Mouse (Mus musculus) forebrain, embryonic 15.5 days (tissue): ENCODE data around the gene Gm20521. TPM values are rescaled to one million over a fixed set of nuclear protein-coding genes. Genes with fewer than 3 reads are reported as not detected.

ENCODE experiments used
- ATAC-seq: fragments of 200-750 bp; cut with Nextera tagmentation; replicated peaks from 2 replicates; pipeline ENCODE4 v1.8.0; 2017; ENCODE audit warnings: mild to moderate bottlenecking, moderate TSS enrichment, moderate library complexity
- H3K27ac ChIP-seq: fragments of 300-500 bp; sonication (generic); replicated peaks from 2 replicates; pipeline ENCODE4 v1.5.1; 2015; ENCODE audit warnings: mild to moderate bottlenecking, inconsistent platforms
- H3K27me3 ChIP-seq: fragments of 300-500 bp; sonication (generic); 2 replicates; pipeline ENCODE4 v1.6.1; 2015; ENCODE audit warnings: inconsistent platforms
- H3K36me3 ChIP-seq: fragments of 300-500 bp; sonication (generic); 2 replicates; pipeline ENCODE4 v1.6.1; 2015; ENCODE audit warnings: mild to moderate bottlenecking, inconsistent platforms
- H3K4me1 ChIP-seq: fragments of 300-500 bp; sonication (generic); 2 replicates; pipeline ENCODE4 v1.6.1; 2015; ENCODE audit warnings: inconsistent platforms
- H3K4me2 ChIP-seq: fragments of 300-500 bp; sonication (generic); replicated peaks from 2 replicates; pipeline ENCODE4 v1.6.1; 2015; ENCODE audit warnings: mild to moderate bottlenecking, inconsistent platforms
- H3K4me3 ChIP-seq: fragments of 300-500 bp; sonication (generic); 2 replicates; pipeline ENCODE4 v1.5.1; 2015; ENCODE audit warnings: mild to moderate bottlenecking, inconsistent platforms
- H3K9ac ChIP-seq: fragments of 300-500 bp; sonication (generic); replicated peaks from 2 replicates; pipeline ENCODE4 v1.6.1; 2015; ENCODE audit warnings: mild to moderate bottlenecking, inconsistent platforms
- H3K9me3 ChIP-seq: fragments of 300-500 bp; sonication (generic); 2 replicates; pipeline ENCODE4 v1.6.1; 2016; ENCODE audit warnings: inconsistent platforms
- WGBS: fragments of 180-500 bp; shearing (Covaris S2); methylation state at CpG from one replicate; pipeline ENCODE4 v1.1.7; 2015; ENCODE audit warnings: mixed read lengths; 5-methylcytosine and 5-hydroxymethylcytosine counted together
- polyA plus RNA-seq: library from polyadenylated mRNA; unstranded; fragments of >200 nt; fragmentation: Nextera tagmentation; extraction: Ambion mirVana; gene quantifications from 2 replicates; pipeline ENCODE4 v1.2.1, GENCODE M21; 2015

Gene Gm20521
- polyA plus RNA-seq, 1 experiment from 2014 or later: 0.14 TPM

DNA sequence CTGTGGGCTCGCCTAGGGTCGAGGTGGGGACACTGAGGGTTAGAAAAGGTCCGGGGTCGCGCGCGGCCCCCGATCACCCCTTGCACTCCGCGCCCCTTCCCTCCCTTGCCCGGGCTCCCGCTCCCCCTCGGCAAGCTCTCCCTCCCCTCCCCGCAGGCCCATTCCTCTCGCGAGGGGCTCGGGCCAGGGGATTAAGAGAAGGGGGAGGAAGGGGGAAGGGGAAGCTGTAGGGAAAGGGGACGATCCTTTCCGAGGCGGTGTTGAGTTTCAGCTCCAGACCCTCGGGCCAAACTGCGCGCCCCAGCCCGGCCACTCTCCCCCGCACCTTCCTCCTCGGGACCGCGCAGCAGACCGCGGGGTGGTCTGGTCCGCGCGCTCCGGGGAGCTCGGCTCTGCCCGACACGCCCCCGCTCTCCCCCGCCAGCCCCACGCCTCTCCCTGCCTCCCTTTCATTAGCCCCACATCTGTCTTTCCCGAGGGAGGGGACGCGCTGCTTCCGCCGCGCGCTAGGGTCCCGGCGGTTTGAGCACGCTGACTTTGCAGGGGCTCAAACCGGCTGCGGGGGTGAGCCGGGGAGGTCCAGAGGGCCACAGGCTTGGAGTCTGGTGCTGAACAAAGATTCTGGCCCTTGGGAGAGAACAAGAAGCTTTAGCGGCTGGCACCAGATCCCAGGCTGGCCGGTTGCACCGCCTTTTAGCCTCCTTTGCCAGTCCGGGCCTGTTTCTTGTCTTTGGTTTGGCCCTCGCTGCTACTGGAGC, 43.3 kb downstream of the Gm20521 start:
- Histone ChIP-seq H3K36me3 (0 out of 2 replicates have a peak, but pooled peaks cover 3% of the 10 kb centered on the region), H3K4me1 (peaks cover 37% of the 10 kb centered on the region), H3K9me3 (peaks cover 2% of the 10 kb centered on the region; the same call in 1 of the 2 replicates), H3K27ac (peak overlapping the region; percentile 96), H3K27me3 (no peaks in the 10 kb centered on the region), H3K4me2 (peak overlapping the region; percentile 90), H3K9ac (peak overlapping the region; percentile 78), H3K4me3 (peak overlapping the region; percentile 51)
- peak; percentile 66 for ATAC-seq
- WGBS: under 1% methylated on average over 53 of the region's 58 CpGs

DNA sequence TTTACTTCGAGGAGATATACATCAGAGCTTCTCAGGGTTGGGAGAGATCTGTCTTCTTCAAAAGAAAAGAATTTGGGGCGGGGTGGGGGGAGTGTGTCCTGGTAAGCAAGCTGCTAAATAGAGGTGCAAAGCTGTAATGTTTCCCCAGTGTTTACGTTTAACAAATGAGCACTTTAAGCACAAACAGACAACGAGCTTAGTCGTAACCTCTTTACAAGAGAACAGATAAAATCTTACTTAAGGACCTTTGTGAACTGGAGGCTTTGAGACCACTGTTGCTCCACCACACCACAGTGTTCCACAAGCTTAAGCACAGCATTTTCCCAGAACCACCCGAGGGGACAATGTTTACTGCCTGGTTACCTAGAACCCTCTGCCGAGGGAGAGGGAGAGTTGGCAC, 44.1 kb downstream of the Gm20521 start:
- ATAC-seq: no peak
- no peaks in the 10 kb centered on the region for H3K9me3 ChIP-seq
- H3K36me3 ChIP-seq: no peaks in the 10 kb centered on the region
- H3K4me2 ChIP-seq: peak overlapping the region; percentile 90
- peaks cover 37% of the 10 kb centered on the region for H3K4me1 ChIP-seq
- H3K27me3 ChIP-seq: no peaks in the 10 kb centered on the region
- 19% methylated on average over 7 of the region's 7 CpGs for WGBS
- H3K27ac ChIP-seq: peak overlapping the region; percentile 96
- H3K9ac ChIP-seq: peak overlapping the region; percentile 78
- peak overlapping the region; percentile 51 for H3K4me3 ChIP-seq

DNA sequence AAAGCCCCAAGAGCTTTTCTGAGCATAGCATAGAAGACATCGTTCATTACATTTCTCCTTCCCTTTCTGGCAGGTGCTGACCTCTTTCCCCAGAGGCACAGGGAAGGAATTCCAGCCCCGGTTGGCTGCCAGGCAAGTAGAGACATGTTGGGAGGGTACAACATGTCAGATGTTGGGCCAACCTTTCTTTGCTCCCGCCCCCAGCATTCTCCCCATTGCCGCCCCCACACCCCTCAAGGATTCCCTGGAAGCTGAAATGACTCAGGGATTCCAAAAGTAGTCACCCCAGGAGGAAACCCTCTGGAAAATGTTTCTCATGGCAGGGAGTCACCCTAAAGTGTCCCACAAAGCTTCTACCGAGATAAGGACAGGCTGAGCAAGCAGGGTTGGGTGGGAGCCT, 46.6 kb downstream of the Gm20521 start:
- Histone ChIP-seq H3K4me3 (no peak overlapping the region), H3K27me3 (no peaks in the 10 kb centered on the region), H3K27ac (no peak overlapping the region), H3K4me2 (no peak overlapping the region), H3K4me1 (peaks cover 27% of the 10 kb centered on the region), H3K9ac (no peak overlapping the region), H3K36me3 (no peaks in the 10 kb centered on the region), H3K9me3 (no peaks in the 10 kb centered on the region)
- ATAC-seq: no peak
- 85% methylated on average over 5 of the region's 5 CpGs for WGBS

DNA sequence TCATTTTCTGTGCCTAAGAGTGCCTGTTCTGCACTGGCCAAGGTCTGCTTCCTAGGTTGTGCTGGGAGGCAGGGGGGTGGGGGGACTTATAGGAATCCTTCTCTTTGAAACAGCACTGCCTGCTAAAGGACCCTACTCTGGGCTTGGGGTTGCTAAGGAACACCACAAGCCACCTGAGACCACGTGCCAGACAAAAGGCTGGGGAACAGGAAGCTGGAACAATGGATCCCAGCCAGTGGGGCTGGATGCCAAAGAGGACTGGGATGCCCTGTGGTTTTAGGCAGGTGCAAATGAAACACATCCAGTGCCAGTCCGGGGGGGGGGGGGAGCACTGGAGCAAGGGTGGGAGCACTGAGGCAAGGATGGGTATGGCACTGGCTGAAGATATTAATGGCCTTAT, 47.2 kb downstream of the Gm20521 start:
- Histone ChIP-seq H3K4me2 (no peak overlapping the region), H3K4me3 (no peak overlapping the region), H3K36me3 (no peaks in the 10 kb centered on the region), H3K9me3 (no peaks in the 10 kb centered on the region), H3K4me1 (peaks cover 23% of the 10 kb centered on the region), H3K27me3 (no peaks in the 10 kb centered on the region), H3K27ac (no peak overlapping the region), H3K9ac (no peak overlapping the region)
- 10% methylated on average over 2 of the region's 2 CpGs for WGBS
- no peak for ATAC-seq

DNA sequence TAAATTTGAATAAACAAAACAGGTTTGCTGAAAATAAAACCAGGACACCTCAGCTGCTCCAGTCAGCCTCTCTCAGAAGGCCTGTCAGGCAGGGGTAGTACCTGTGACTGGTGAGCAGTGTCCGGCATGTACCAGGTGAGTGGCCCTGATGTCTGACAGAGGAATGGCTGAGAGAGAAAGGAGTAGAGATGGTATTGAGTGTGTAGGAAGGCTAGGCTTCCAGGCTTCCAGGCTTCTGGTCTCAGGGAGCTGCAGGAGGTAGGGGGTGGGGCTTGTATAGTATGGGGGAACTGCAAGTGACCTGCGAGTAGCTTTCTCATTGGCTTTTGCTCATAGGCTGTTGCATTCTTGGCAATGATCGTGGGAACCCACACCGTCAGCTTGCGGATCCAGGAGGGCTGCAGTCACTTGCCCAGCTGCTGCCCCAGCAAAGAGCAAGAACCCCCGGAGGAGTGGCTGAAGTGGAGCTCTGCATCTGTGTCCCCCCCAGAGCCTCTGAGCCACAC, 49.5 kb downstream of the Gm20521 start, which contains the start of gene Il25:
Gene Il25, plus strand, starts transcription at position 51 of the 506 bp plus-strand sequence.
- 35% methylated on average over 6 of the region's 6 CpGs for WGBS
- no peak within 1 kb of the TSS for H3K27ac ChIP-seq
- H3K4me1 ChIP-seq: peaks cover 15% of the 10 kb centered on the region
- H3K9ac ChIP-seq: no peak within 1 kb of the TSS
- H3K27me3 ChIP-seq: no peaks in the 10 kb centered on the region
- H3K36me3 ChIP-seq: no peaks in the 10 kb centered on the region
- no peak for ATAC-seq
- H3K4me3 ChIP-seq: no peak within 1 kb of the TSS
- H3K9me3 ChIP-seq: no peaks in the 10 kb centered on the region
- H3K4me2 ChIP-seq: no peak within 1 kb of the TSS

DNA sequence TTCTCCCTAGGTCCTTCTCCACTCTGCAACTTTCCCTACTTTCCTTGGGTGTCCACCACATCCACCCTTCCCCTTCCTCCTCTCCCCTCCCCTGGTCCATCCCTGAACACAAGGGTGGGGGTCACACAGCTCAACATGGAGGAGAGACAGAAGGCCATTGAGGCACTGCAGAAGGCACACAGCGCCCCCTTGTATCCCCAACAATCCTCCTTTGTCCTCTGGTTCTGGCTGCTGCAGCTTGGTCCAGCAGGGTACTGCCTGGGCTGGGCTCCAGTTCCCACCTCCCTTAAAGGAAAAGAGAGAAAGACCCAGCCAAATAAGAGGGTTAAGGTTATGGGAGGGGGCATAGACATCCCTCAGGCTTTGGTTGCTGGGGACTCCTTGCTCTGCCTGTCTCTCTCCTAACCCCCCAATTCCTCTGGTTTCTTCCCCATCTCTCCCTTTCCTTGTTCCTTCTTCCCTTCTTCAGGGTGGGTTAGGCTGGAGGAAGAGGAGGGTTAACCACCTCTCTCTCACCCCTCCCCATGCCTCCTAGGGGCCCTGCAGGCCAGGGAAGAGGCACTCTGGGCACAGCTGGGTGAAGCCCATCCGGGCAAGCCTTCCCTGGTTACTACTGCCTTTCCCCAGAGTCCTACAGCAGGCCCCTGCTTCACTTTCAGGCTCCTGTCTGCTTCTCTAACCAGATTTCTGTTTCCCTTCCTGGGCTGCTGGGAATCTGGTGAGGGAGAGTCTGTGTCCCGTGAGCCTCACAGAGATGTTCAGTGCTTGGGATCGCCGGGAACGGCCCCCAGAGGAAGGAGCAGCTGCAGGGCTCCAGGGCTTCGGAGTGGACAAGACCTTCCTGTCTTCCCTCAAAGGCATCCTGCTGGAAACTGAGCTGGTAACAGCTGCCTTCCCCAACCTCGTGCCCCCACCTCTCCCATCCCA, 52.9 kb downstream of the Gm20521 start, which contains the start of gene Cmtm5:
Gene Cmtm5, plus strand, starts transcription at position 358 of the 927 bp plus-strand sequence.
- Histone ChIP-seq H3K4me1 (peaks cover 15% of the 10 kb centered on the region), H3K4me2 (no peak within 1 kb of the TSS), H3K36me3 (no peaks in the 10 kb centered on the region), H3K27me3 (no peaks in the 10 kb centered on the region), H3K9me3 (no peaks in the 10 kb centered on the region), H3K9ac (no peak within 1 kb of the TSS), H3K27ac (peak within 1 kb of the TSS; percentile 34), H3K4me3 (no peak within 1 kb of the TSS)
- ATAC-seq: peak; percentile 36; the same call in 1 of the 2 replicates
- 42% methylated on average over 8 of the region's 8 CpGs for WGBS

DNA sequence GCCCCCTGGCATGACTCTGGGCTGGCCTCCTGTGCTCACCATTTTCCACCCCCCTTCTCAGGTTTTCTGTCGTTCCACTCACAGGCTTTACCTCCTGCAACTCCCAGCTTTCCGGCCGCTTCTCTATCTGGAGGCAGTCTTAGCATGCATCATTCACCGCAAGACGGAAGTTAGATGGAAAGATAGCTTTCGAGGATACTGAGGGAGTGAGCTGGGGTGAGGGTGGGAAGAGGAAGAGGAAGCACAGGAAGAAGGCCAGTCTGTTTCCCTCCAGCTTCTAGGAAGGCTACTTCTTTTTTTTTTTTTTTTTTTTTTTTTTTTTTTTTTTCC, 53.6 kb downstream of the Gm20521 start:
- H3K9me3 ChIP-seq: no peaks in the 10 kb centered on the region
- H3K4me3 ChIP-seq: no peak overlapping the region
- H3K4me2 ChIP-seq: no peak overlapping the region
- WGBS: 64% methylated on average over 6 of the region's 6 CpGs
- ATAC-seq: no peak
- no peak overlapping the region for H3K9ac ChIP-seq
- peaks cover 15% of the 10 kb centered on the region for H3K4me1 ChIP-seq
- H3K27me3 ChIP-seq: no peaks in the 10 kb centered on the region
- H3K27ac ChIP-seq: 0 out of 2 replicates have a peak overlapping the region, but pooled peaks have one; percentile 34
- no peaks in the 10 kb centered on the region for H3K36me3 ChIP-seq

DNA sequence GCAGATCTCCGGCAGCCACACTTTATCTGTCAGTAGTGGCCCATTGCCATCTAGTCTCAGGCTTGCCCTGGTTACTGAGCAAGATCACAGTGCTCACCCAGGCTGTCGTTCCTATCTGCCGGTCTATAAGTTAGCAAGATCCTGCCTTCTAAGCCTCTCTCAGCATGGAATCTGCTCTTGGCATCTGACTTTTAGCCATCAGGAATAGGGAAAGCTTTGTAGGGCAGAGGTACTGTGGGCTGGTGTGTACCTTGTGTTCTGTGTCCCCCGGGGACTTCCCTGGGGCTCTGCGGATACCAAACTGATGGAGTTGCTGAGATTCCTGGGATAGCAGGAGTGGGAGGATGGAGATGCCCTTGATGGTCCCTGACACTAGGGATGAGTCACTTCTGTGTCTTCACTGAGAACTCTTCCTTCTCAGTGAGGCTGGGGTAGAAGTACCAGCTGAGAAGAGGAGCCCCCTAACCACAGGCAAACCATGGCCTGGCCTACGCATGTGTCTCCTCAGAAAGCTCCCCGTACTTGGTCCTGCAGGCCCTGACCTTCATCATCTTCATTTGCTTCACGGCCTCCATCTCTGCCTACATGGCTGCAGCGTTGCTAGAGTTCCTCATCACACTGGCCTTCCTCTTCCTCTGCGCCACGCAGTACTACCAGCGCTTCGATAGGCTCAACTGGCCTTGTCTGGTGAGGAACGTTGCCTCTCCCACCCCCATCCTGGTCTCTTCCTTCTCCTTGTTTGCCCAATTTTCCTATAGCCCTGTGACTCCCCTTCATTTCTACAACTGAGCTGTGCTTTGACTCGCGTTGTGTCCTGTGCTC, 54.3 kb downstream of the Gm20521 start:
- Histone ChIP-seq H3K4me3 (no peak overlapping the region), H3K9me3 (no peaks in the 10 kb centered on the region), H3K36me3 (no peaks in the 10 kb centered on the region), H3K9ac (no peak overlapping the region), H3K27ac (no peak overlapping the region), H3K27me3 (no peaks in the 10 kb centered on the region), H3K4me2 (no peak overlapping the region), H3K4me1 (peaks cover 15% of the 10 kb centered on the region)
- WGBS: 88% methylated on average over 16 of the region's 16 CpGs
- ATAC-seq: no peak

DNA sequence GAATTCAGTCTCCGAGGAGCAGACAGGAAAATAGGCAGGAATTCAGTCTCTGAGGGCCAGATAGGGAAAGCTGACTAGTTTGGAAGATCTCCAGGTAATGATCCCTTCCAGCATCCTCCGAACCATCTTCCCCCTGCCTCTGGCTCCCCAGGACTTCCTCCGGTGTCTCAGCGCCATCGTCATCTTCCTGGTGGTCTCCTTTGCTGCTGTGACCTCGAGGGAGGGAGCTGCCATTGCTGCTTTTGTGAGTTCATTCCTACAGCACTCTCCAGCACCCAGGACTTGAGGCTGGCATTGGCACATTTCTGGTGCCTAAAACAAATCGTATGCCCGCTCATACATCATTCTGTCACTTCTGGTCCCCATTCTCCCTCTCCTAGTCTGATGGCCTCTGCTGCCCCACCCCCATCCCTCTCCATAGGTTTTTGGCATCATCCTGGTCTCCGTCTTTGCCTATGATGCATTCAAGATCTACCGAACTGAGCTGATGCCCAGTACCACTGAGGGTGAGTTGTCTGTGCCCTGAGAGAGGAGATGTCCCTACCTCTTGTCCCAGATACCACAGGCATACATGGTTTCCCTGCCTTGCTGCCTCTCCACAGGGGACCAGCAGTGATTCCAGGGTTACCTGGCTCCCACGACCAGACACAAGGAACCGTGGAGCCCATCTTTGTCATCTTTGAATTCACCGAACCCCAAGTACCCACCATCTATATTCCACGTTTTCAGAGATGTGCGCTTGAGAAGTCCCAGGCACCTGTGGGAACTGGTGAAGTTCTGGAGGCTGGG, 55.4 kb downstream of the Gm20521 start:
- H3K4me2 ChIP-seq: no peak overlapping the region
- H3K4me3 ChIP-seq: no peak overlapping the region
- no peaks in the 10 kb centered on the region for H3K27me3 ChIP-seq
- no peaks in the 10 kb centered on the region for H3K9me3 ChIP-seq
- H3K36me3 ChIP-seq: no peaks in the 10 kb centered on the region
- H3K4me1 ChIP-seq: peaks cover 12% of the 10 kb centered on the region
- no peak overlapping the region for H3K9ac ChIP-seq
- H3K27ac ChIP-seq: no peak overlapping the region
- ATAC-seq: no peak
- 82% methylated on average over 15 of the region's 15 CpGs for WGBS

DNA sequence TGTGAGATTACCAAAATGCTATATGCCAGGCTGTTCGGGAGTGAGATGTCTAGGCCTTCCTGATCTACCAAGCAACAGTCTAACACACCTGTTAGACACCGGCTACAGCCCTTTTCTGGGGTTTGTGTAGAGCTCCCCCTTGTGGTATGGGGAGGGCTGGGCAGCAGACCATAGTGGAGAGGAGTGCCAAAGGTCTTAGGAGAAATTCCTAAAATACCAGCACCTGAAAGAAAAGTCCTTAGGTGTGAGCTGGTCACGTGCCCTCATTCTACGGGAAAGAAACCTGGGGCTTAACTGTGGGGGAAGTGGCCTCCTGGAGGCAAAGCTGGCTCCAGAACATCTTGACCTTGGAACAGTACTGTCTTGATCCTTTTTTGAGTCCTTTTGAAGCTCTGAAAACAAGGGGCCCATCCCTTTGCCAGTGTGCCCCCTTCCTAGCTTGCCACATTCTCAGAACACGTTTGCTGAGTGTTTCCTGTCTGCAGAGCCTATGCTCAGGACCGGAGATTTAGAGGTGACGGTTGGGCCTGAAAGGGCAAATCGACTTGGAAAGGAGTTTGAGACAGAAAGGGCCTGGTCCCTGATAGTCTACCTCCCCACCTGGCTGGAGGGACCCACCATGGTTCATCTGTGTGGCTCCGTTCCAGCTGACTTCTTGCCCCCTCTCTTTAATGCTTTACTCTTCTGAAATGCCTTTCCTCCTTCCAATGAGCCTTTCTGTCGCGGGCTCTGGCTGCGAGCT, 56.4 kb downstream of the Gm20521 start:
- Histone ChIP-seq H3K4me3 (no peak overlapping the region), H3K36me3 (no peaks in the 10 kb centered on the region), H3K27me3 (no peaks in the 10 kb centered on the region), H3K4me2 (no peak overlapping the region), H3K9me3 (no peaks in the 10 kb centered on the region), H3K27ac (no peak overlapping the region), H3K4me1 (peaks cover 12% of the 10 kb centered on the region), H3K9ac (no peak overlapping the region)
- ATAC-seq: no peak
- 51% methylated on average over 12 of the region's 12 CpGs for WGBS
